Mouse (Mus musculus) C2C12 (cell line): ENCODE measurements around the gene Ccdc27.

Source experiments
- CEBPB ChIP-seq: IDR thresholded peaks from one replicate; pipeline ENCODE4 v1.6.1; 2011; ENCODE audit warnings: low read depth, mild to moderate bottlenecking, control low read depth, moderate library complexity
- CTCF ChIP-seq: IDR thresholded peaks from one replicate; pipeline ENCODE4 v1.5.1; 2011; ENCODE audit not compliant: control insufficient read depth, insufficient read depth, insufficient read length
- FOSL1 ChIP-seq: IDR thresholded peaks from one replicate; pipeline ENCODE4 v1.8.0; 2011; ENCODE audit warnings: mild to moderate bottlenecking, low read length; ENCODE audit not compliant: poor library complexity, insufficient read depth, severe bottlenecking
- MAX ChIP-seq: IDR thresholded peaks from one replicate; pipeline ENCODE4 v1.6.1; 2011; ENCODE audit warnings: mild to moderate bottlenecking, control low read depth
- MYOG ChIP-seq: IDR thresholded peaks from one replicate; pipeline ENCODE4 v1.6.1; 2011; ENCODE audit not compliant: control insufficient read depth, insufficient read length; ENCODE audit errors: extremely low read depth
- USF1 ChIP-seq: IDR thresholded peaks from one replicate; pipeline ENCODE4 v1.6.1; 2011; ENCODE audit warnings: low read depth, mild to moderate bottlenecking, control low read depth, moderate library complexity

- TF ChIP-seq CTCF (peak; percentile 46), MYOG (no peak), USF1 (no peak), MAX (no peak), FOSL1 (no peak), CEBPB (no peak)
These were observed 22.9 kb downstream of the Ccdc27 start for GRCm38 (mm10) chr4:154019571-154019970.
